Mouse (Mus musculus) left cerebral cortex, adult 18-20 months (tissue): ENCODE data around the gene Slc35f3. TPM values are rescaled to one million over a fixed set of nuclear protein-coding genes. Genes with fewer than 3 reads are reported as not detected.
"Not testable (repeated sequence)": the region's sequence is repeated elsewhere in the genome, so short reads cannot be mapped to it uniquely, and the experiment has no call there.

Source experiments
- DNase-seq, 2 experiments: peaks; one replicate each; pipeline ENCODE4 v3.0.0; 2021 to 2022; ENCODE audit warnings: low spot score in 2 of 2, mixed read lengths in 1 of 2
- total RNA-seq, 2 experiments: library from RNA; stranded (reverse); gene quantifications; 2 replicates each; pipeline ENCODE4 v1.2.3; 2021

The Slc35f3 gene
- total RNA-seq, 2 experiments from 2014 or later = 34.9 to 37.9 TPM

GRCm38 (mm10) chr8:126395917-126396316 is 97.6 kb downstream of the Slc35f3 start:
- DNase-seq = no peak

- DNase-seq = no peak
Observed at GRCm38 (mm10) chr8:126398349-126398748, 100.0 kb downstream of the Slc35f3 start.

- DNase-seq = not testable (repeated sequence)
Observed at GRCm38 (mm10) chr8:126404550-126404949, 106.2 kb downstream of the Slc35f3 start.

GRCm38 (mm10) chr8:126405030-126405429 is 106.7 kb downstream of the Slc35f3 start:
- DNase-seq = no peak

GRCm38 (mm10) chr8:126420834-126421233 is 122.5 kb downstream of the Slc35f3 start:
- DNase-seq = no peak

- DNase-seq = peak; percentile 98 to 99
Observed at GRCm38 (mm10) chr8:126422174-126422919, 124.0 kb downstream of the Slc35f3 start, which contains the start of gene Coa6. Gene Coa6, plus strand, starts transcription at chr8:126422515.

GRCm38 (mm10) chr8:126422920-126423300 is 124.6 kb downstream of the Slc35f3 start:
- peak in 1 of 2 experiments; percentile 25 for DNase-seq

- DNase-seq = no peak
Observed at GRCm38 (mm10) chr8:126424163-126424562, 125.8 kb downstream of the Slc35f3 start.

GRCm38 (mm10) chr8:126424946-126425345 is 126.6 kb downstream of the Slc35f3 start:
- no peak for DNase-seq

- peak in 1 of 2 experiments; percentile 52 for DNase-seq
Observed at GRCm38 (mm10) chr8:126429635-126430034, 131.3 kb downstream of the Slc35f3 start.

- DNase-seq = peak; percentile 57 to 75
Observed at GRCm38 (mm10) chr8:126433827-126434226, 135.5 kb downstream of the Slc35f3 start.

- DNase-seq = no peak
Observed at GRCm38 (mm10) chr8:126438937-126439336, 140.6 kb downstream of the Slc35f3 start.

Other genes with a start within 250 kb of the Slc35f3 start
- gene Coa6, start 124.0 kb downstream of the Slc35f3 start, total RNA-seq = 10 to 100 TPM; 25.2 to 28.6 TPM
- 1 to 10 TPM; 4.1 to 4.5 TPM for gene Tarbp1, start 176.5 kb downstream of the Slc35f3 start, total RNA-seq